Mouse (Mus musculus) limb, embryonic 14.5 days (tissue): ENCODE data around the gene Fxr2. TPM values are rescaled to one million over a fixed set of nuclear protein-coding genes. Genes with fewer than 3 reads are reported as not detected.

Experiments
- ATAC-seq: fragments of 200-750 bp; cut with Nextera tagmentation; 2 replicates; pipeline ENCODE4 v1.8.0; 2017; ENCODE audit warnings: low read depth, moderate number of reproducible peaks, moderate TSS enrichment; ENCODE audit not compliant: low FRiP score
- DNase-seq: peaks from one replicate; pipeline ENCODE4 v3.0.0-alpha.2; 2015; ENCODE audit warnings: low spot score
- H3K27ac ChIP-seq: fragments of 300-500 bp; sonication (generic); replicated peaks from 2 replicates; pipeline ENCODE4 v1.5.1; 2014; ENCODE audit warnings: low read depth, mild to moderate bottlenecking, low read length, moderate library complexity, mixed read lengths
- H3K27me3 ChIP-seq: fragments of 300-500 bp; sonication (generic); 2 replicates; pipeline ENCODE4 v1.6.1; 2014; ENCODE audit warnings: low read length, mixed read lengths; ENCODE audit not compliant: control insufficient read depth, insufficient read depth
- H3K36me3 ChIP-seq: fragments of 300-500 bp; sonication (generic); 2 replicates; pipeline ENCODE4 v1.6.1; 2014; ENCODE audit warnings: mild to moderate bottlenecking, low read length, moderate library complexity, mixed read lengths; ENCODE audit not compliant: control insufficient read depth, insufficient read depth
- H3K4me1 ChIP-seq: fragments of 300-500 bp; sonication (generic); 2 replicates; pipeline ENCODE4 v1.6.1; 2014; ENCODE audit warnings: antibody characterized with exemption, low read length, mixed read lengths; ENCODE audit not compliant: control insufficient read depth, insufficient read depth
- H3K4me2 ChIP-seq: fragments of 300-500 bp; sonication (generic); replicated peaks from 2 replicates; pipeline ENCODE4 v1.6.1; 2014; ENCODE audit warnings: low read depth, mild to moderate bottlenecking, low read length, moderate library complexity; ENCODE audit not compliant: severe bottlenecking
- H3K4me3 ChIP-seq: fragments of 300-500 bp; sonication (generic); replicated peaks from 2 replicates; pipeline ENCODE4 v1.5.1; 2014; ENCODE audit warnings: low read length
- H3K9ac ChIP-seq: fragments of 300-500 bp; sonication (generic); 2 replicates; pipeline ENCODE4 v1.6.1; 2014; ENCODE audit warnings: mild to moderate bottlenecking, low read depth, low read length, moderate library complexity; ENCODE audit not compliant: severe bottlenecking
- H3K9me3 ChIP-seq: fragments of 300-500 bp; sonication (generic); 2 replicates; pipeline ENCODE4 v1.6.1; 2016; ENCODE audit warnings: low read length; ENCODE audit not compliant: control insufficient read depth
- POLR2A ChIP-seq: fragments of 200-500 bp; IDR thresholded peaks from 2 replicates; pipeline ENCODE4 v1.8.0; 2012; ENCODE audit warnings: inconsistent platforms, mild to moderate bottlenecking, moderate library complexity, borderline replicate concordance; ENCODE audit not compliant: insufficient read depth, insufficient read length; ENCODE audit errors: extremely low read depth
- WGBS: fragments of 180-500 bp; shearing (Covaris S2); extraction: QIAGEN DNeasy Blood & Tissue Kit; methylation state at CpG from one replicate; pipeline ENCODE4 v1.1.7; 2014; 5-methylcytosine and 5-hydroxymethylcytosine counted together
- polyA plus RNA-seq, 2 experiments: library from polyadenylated mRNA; depleted of rRNA in 1 of 2; stranded (reverse) in 1 of 2; unstranded in 1 of 2; fragments of >200 nt; fragmentation: Nextera tagmentation in 1 of 2; extraction: Ambion mirVana in 1 of 2; gene quantifications; 2 replicates each; pipeline versions ENCODE4 v1.2.1 to v1.2.3; 2012 to 2014

Gene Fxr2
- polyA plus RNA-seq, 2 experiments: 28.9 to 125 TPM

DNA sequence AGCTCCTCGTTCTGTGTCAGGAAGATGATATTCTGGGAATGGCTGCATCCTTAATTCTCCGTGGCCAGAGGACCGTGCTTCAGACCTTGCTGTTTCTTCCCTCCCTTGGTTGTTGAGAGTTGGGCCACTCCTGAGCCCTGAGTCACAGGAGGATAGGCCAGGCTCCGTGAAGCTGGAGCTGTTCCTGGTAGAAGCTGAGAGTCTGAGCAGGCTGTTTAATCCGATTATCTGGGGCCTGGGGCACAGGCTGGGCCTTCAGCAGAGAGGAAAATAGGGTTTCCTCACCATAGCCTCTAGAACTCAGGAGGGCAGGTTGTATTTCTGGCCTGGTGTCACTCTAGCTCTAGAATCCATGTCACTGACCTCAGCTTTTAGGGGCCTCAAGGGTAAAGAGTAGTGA is 20.6 kb downstream of the Fxr2 start:
- no peak for ATAC-seq
- Histone ChIP-seq H3K9ac (no peak overlapping the region), H3K36me3 (peaks cover 90% of the 10 kb centered on the region), H3K27me3 (no peaks in the 10 kb centered on the region), H3K4me1 (peaks cover 12% of the 10 kb centered on the region), H3K4me2 (no peak overlapping the region), H3K27ac (no peak overlapping the region), H3K4me3 (no peak overlapping the region), H3K9me3 (no peaks in the 10 kb centered on the region)
- TF ChIP-seq POLR2A: no peak
- no peak for DNase-seq
- WGBS: 72% methylated on average over 5 of the region's 5 CpGs

DNA sequence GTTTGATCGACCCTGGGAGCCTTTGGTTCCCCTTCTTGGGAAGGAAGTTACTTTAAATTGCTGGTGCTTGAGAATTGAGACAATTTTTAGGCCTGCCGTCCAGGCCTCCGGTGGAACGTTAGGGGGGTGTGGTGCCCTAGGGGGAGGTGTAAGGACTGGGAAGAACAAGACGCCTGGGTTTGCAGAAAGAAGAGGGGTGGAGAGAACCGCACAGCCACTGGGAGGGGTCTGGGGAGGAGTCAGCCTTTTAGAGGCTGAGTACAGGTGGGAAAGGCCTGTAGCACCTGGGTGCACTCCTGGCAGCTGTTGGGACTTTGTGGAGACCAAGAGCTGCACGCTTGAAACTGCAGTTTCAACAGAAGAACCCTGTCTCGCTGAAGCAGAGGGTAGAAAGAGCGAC is 22.0 kb downstream of the Fxr2 start:
- Histone ChIP-seq H3K9ac (peak overlapping the region; percentile 38; the same call in 1 of the 2 replicates), H3K36me3 (peaks cover 87% of the 10 kb centered on the region), H3K4me2 (no peak overlapping the region), H3K4me1 (peaks cover 12% of the 10 kb centered on the region), H3K27me3 (no peaks in the 10 kb centered on the region), H3K9me3 (no peaks in the 10 kb centered on the region), H3K4me3 (no peak overlapping the region), H3K27ac (peak overlapping the region; percentile 15)
- ATAC-seq (no peak), DNase-seq (no peak)
- 23% methylated on average over 9 of the region's 9 CpGs for WGBS
- TF ChIP-seq POLR2A: no peak

DNA sequence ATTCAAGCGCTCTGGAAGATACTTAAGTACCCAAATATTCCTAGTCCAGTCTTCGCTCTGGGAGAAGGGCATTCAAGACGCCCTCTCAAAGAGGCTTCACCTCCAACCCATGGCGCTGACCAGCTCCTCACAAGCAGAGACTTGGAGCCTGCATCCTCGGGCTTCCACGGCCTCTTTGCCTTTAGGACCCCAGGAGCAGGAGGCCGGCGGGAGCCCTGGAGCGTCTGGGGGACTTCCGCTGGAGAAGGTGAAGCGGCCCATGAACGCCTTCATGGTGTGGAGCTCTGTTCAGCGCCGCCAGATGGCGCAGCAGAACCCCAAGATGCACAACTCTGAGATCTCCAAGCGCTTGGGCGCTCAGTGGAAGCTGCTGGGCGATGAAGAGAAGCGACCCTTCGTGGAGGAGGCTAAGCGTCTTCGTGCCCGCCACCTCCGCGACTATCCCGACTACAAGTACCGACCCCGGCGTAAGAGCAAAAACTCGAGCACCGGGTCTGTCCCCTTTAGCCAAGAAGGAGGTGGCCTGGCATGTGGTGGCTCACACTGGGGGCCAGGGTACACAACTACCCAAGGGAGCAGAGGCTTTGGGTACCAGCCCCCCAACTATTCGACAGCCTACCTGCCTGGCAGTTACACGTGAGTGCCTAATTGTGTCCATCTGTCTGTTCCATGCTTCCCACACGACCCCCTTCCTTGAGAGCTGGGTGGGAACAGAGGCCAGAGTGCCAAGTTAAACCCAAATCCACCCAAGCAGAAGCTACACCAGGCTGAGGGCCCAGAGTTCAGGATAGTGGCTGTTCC is 22.7 kb downstream of the Fxr2 start, which contains the start of gene Sox15:
Sox15 (plus strand) TSS at position 51 of the 801 bp plus-strand sequence.
- H3K9ac ChIP-seq: peak within 1 kb of the TSS; percentile 38

GRCm38 (mm10) chr11:69656065-69656455 is 23.3 kb downstream of the Fxr2 start:
- Histone ChIP-seq H3K4me1 (peaks cover 12% of the 10 kb centered on the region), H3K4me2 (peak overlapping the region; percentile 7; the same call in 1 of the 2 replicates), H3K27ac (no peak overlapping the region), H3K27me3 (no peaks in the 10 kb centered on the region), H3K9me3 (no peaks in the 10 kb centered on the region), H3K36me3 (peaks cover 81% of the 10 kb centered on the region), H3K4me3 (no peak overlapping the region), H3K9ac (peak overlapping the region; percentile 38; the same call in 1 of the 2 replicates)
- DNase-seq: no peak
- no peak for TF ChIP-seq POLR2A
- no peak for ATAC-seq
- 62% methylated on average over 5 of the region's 5 CpGs for WGBS

More for the DNA sequence above, 22.7 kb downstream of the Fxr2 start, which contains the start of gene Sox15:
- no peaks in the 10 kb centered on the region for H3K9me3 ChIP-seq
- H3K4me2 ChIP-seq: peak within 1 kb of the TSS; percentile 7; the same call in 1 of the 2 replicates
- peak; percentile 62; the same call in 1 of the 2 replicates for ATAC-seq
- WGBS: 19% methylated on average over 34 of the region's 34 CpGs
- TF ChIP-seq POLR2A: no peak
- peaks cover 12% of the 10 kb centered on the region for H3K4me1 ChIP-seq
- peak; percentile 78 for DNase-seq
- H3K27me3 ChIP-seq: no peaks in the 10 kb centered on the region
- H3K36me3 ChIP-seq: peaks cover 86% of the 10 kb centered on the region
- 0 out of 2 replicates have a peak within 1 kb of the TSS, but pooled peaks have one; percentile 4 for H3K4me3 ChIP-seq
- peak within 1 kb of the TSS; percentile 15 for H3K27ac ChIP-seq

- no peak for TF ChIP-seq POLR2A
- Histone ChIP-seq H3K4me2 (no peak overlapping the region), H3K4me3 (no peak overlapping the region), H3K27ac (no peak overlapping the region), H3K9ac (no peak overlapping the region), H3K9me3 (no peaks in the 10 kb centered on the region), H3K36me3 (peaks cover 73% of the 10 kb centered on the region), H3K27me3 (no peaks in the 10 kb centered on the region), H3K4me1 (peaks cover 15% of the 10 kb centered on the region)
- DNase-seq (peak; percentile 77), ATAC-seq (no peak)
- WGBS: 68% methylated on average over 10 of the region's 10 CpGs
These were observed 24.0 kb downstream of the Fxr2 start for GRCm38 (mm10) chr11:69656617-69657461.
